Mouse (Mus musculus) pancreas, adult 10 weeks (tissue): ENCODE measurements around the gene Plin3. TPM values are rescaled to one million over a fixed set of nuclear protein-coding genes. Genes with fewer than 3 reads are reported as not detected.

Experiments used
- polyA plus RNA-seq: library from polyadenylated mRNA; stranded (reverse); fragments of 350-450 nt; fragmentation: Illumina TruSeq; extraction: RNeasy Lipid Tissue Mini Kit (QIAGEN cat#74804); gene quantifications from one replicate; pipeline ENCODE4 v1.2.3, GENCODE M21; 2015; ENCODE audit warnings: low read depth, low replicate concordance; ENCODE audit not compliant: insufficient read depth

Plin3 gene
- polyA plus RNA-seq, result 7.7 TPM

GRCm38 (mm10) chr17:56292531-56293222, at the start of gene Plin3:
Plin3 (minus strand) TSS chr17:56292873.

GRCm38 (mm10) chr17:56325450-56326152, 32.9 kb upstream of the Plin3 start, which contains the start of gene Kdm4b:
Kdm4b (plus strand) TSS chr17:56326062.

GRCm38 (mm10) chr17:56303160-56303846, 10.6 kb upstream of the Plin3 start, which contains the start of gene Uhrf1:
Uhrf1 (plus strand) TSS chr17:56303321.

DNA sequence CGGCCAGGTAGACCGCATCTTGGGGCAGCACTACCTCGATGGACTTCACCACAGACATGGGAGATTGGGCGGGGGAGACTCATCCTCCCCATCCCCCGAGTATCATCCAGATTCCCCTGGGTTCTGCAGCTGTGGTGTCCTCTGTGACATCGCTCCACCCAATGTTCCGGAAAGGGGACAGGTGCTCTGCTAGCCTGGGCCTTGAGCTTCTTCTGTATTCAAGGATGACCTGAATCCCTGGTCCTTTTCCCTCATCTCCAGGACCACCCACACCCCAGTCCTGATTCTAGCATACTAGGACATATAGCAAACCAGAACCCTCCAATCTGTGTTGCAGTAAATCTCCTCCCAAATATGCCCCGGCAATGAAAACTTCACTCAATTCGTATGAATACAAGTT, 7.5 kb upstream of the Plin3 start, which contains the start of gene Arrdc5:
Gene Arrdc5, minus strand, starts transcription at position 101 of the 400 bp plus-strand sequence.

DNA sequence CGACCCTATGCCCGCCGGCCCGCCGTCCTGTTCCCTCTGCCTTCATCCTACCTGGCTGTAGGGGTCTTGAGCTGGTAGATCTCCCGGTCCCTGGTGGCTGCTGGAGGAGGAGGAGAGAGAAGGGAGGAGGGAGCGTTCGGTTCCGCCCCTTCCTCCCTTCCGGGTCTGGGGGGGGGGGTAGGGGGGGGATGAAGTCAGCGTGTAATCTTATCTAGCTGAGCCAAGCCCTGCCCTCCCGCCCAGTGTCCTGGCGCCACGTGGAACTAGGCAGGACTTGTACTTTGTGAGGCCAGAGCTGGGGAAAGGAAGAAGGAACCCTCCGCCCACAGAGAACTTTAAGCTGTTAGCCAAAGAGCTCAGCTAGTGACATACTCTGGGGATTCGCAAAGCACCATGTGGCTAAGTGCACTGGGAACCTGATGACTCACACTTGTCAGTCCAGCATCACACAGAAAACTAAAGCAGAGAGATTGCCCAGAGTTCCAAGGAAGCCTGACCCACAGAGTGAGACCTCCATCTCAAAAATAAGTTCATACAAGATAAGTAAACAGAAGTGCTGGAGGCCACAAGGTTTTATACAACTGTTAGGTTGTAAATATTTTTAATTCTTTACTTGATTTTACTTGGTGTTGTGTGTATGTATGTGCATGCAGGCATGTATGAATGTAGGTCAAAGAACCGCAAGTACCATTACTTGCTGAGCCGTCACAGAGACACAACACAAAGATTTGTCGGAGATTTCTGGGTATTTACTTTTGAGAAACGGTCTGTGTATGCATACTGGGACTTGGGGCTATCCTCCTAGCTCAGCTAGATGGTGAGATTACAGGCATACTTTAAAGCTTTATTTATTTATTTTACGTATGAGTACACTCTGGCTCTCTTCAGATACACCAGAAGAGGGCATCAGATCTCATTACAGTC, 15.8 kb downstream of the Plin3 start, which contains the start of gene Ticam1:
Gene Ticam1, minus strand, starts transcription at position 144 of the 924 bp plus-strand sequence.

DNA sequence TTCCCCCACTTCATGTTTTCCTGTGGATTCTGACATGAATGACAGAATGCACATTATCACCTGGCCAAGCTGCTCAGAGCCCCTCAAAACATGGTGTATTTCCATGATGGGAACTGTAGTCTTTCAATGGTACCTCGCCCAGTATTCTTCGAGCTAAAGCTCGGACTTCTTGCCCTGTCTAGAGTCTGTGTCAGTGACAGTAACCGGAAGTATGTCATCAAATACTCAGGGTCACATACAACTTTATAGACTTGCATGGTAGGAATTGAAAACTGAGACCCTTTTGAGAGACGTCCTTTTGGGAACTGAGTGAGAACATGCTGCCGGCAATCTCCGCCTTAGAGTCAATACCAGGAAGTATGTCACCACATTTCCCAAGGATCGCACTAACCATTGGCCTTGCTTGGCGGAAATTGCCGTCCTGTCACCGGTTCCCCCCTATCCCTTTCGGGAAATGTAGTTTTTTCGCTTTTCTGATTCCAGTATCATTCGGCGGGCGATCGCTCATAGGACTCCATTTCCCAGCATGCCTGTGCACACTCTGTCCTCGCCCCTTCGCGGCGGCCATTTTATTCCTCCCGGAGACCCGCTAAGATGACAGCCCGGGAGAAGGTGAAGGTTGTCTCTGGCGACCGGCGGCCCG, 36.3 kb downstream of the Plin3 start, which contains the start of gene Fem1a:
Gene Fem1a, plus strand, starts transcription at position 572 of the 643 bp plus-strand sequence.

Other genes starting within 250 kb of the Plin3 start
- 13.3 TPM for gene Ubxn6, start 217.8 kb downstream of the Plin3 start, polyA plus RNA-seq
- 60.5 TPM for gene Hdgfl2, start 213.2 kb downstream of the Plin3 start, polyA plus RNA-seq
- 5.1 TPM for gene Plin4, start 183.1 kb downstream of the Plin3 start, polyA plus RNA-seq
- not detected for gene Plin5, start 175.3 kb downstream of the Plin3 start, polyA plus RNA-seq
- gene Lrg1, start 170.9 kb downstream of the Plin3 start, polyA plus RNA-seq, result 8.8 TPM
- gene Sema6b, start 152.5 kb downstream of the Plin3 start, polyA plus RNA-seq, result 3.3 TPM
- 0.44 TPM for gene Tnfaip8l1, start 130.4 kb downstream of the Plin3 start, polyA plus RNA-seq
- gene Mydgf, start 109.0 kb downstream of the Plin3 start, polyA plus RNA-seq, result 25.8 TPM
- 13.7 TPM for gene Dpp9, start 74.0 kb downstream of the Plin3 start, polyA plus RNA-seq
- gene Fem1a, start 36.1 kb downstream of the Plin3 start, polyA plus RNA-seq, result 6.3 TPM
- gene Ticam1, start 16.1 kb downstream of the Plin3 start, polyA plus RNA-seq, result 3.3 TPM
- gene Arrdc5, start 7.4 kb upstream of the Plin3 start, polyA plus RNA-seq, result not detected
- gene Uhrf1, start 10.4 kb upstream of the Plin3 start, polyA plus RNA-seq, result 0.39 TPM
- gene Kdm4b, start 33.2 kb upstream of the Plin3 start, polyA plus RNA-seq, result 7.8 TPM
- gene Ptprs, start 183.6 kb upstream of the Plin3 start, polyA plus RNA-seq, result 11.7 TPM
- gene Znrf4, start 219.6 kb upstream of the Plin3 start, polyA plus RNA-seq, result not detected